Mouse (Mus musculus): ENCODE data around the gene Gtf2ird1.

DNA sequence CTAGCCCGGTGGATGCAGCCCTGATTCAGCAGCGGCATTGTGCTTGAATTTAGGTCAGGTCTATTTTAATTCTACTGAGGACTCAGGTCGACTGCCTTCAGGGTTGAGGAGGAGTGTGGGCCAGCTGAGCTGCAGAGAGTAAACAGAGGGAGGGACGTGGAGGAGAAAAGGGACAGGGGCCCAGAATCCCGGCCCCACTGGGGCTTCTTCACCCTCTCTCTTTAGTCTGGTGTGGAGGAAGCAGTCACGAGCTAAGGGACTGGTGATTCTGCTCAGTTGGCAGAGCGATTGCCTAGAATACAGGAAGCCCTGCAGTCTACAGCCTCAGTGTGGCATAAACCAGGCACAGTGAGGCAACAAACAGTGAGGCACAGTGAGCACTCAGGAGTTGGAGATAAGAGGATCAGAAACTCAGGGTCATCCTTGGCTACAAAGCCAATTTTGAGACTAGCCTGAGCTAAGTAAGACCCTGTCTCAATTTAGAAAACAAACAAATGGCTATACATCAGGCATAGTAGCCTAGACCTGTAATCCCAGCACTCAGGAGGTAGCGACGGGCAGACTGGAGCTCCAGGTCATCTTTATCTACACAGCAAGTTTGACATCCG, 11.7 kb upstream of the Gtf2ird1 start:
- TF ChIP-seq CTCF (IDR thresholded peaks at IDR 0.05) (no peak), POLR2A (IDR thresholded peaks at IDR 0.05; ENCODE audit: insufficient read depth, low read depth, low read length) (no peak)

All from heart, adult 2 months (tissue).